Mouse (Mus musculus): ENCODE data around the gene Gm2663.
"Not testable (repeated sequence)": the region's sequence is repeated elsewhere in the genome, so short reads cannot be mapped to it uniquely, and the experiment has no call there.

The Gm2663 gene

GRCm38 (mm10) chr6:40999379-40999778 lies at the start of gene Gm2663:
Gene Gm2663, minus strand, starts transcription at chr6:40999479.
- in situ Hi-C loops (cut with MboI, MseI), result not testable (repeated sequence)

- in situ Hi-C loops (cut with MboI, MseI), result loop anchor here (5.0 to 25.0 kb wide), 5 partner anchors 499 to 1514 kb away; no protein-coding TSS in a partner anchor
These were observed 49.3 kb upstream of the Gm2663 start for GRCm38 (mm10) chr6:41048602-41049001.

GRCm38 (mm10) chr6:41047961-41048360 lies 48.7 kb upstream of the Gm2663 start:
- in situ Hi-C loops (cut with MboI, MseI), result loop anchor here (5.0 to 25.0 kb wide), 5 partner anchors 499 to 1514 kb away; no protein-coding TSS in a partner anchor

GRCm38 (mm10) chr6:41047202-41047601 lies 47.9 kb upstream of the Gm2663 start:
- in situ Hi-C loops (cut with MboI, MseI), result loop anchor here (5.0 to 25.0 kb wide), 5 partner anchors 500 to 1515 kb away; no protein-coding TSS in a partner anchor

- in situ Hi-C loops (cut with MboI, MseI), result loop anchor here (5.0 to 25.0 kb wide), 5 partner anchors 501 to 1516 kb away; no protein-coding TSS in a partner anchor
These were observed 47.3 kb upstream of the Gm2663 start for GRCm38 (mm10) chr6:41046553-41046952.

- in situ Hi-C loops (cut with MboI, MseI), result loop anchor here (5.0 to 25.0 kb wide), 5 partner anchors 503 to 1518 kb away; no protein-coding TSS in a partner anchor
These were observed 45.5 kb upstream of the Gm2663 start for GRCm38 (mm10) chr6:41044753-41045152.

GRCm38 (mm10) chr6:41044314-41044713 lies 45.0 kb upstream of the Gm2663 start:
- in situ Hi-C loops (cut with MboI, MseI), result loop anchor here (25.0 kb wide), 2 partner anchors 1143 to 1518 kb away; no protein-coding TSS in a partner anchor

GRCm38 (mm10) chr6:41035409-41035808 lies 36.1 kb upstream of the Gm2663 start, which contains the start of gene 2210010C04Rik:
Gene 2210010C04Rik, minus strand, starts transcription at chr6:41035509.
- in situ Hi-C loops (cut with MboI, MseI), result loop anchor here (5.0 to 25.0 kb wide), 3 partner anchors 133 to 1527 kb away; partner anchors contain the start of gene Prss58 (in 1 of the 2)

- in situ Hi-C loops (cut with MboI, MseI), result loop anchor here (25.0 kb wide), 2 partner anchors 1154 to 1529 kb away; no protein-coding TSS in a partner anchor
These were observed 33.5 kb upstream of the Gm2663 start for GRCm38 (mm10) chr6:41032802-41033201.

- in situ Hi-C loops (cut with MboI, MseI), result loop anchor here (25.0 kb wide), 2 partner anchors 1155 to 1530 kb away; no protein-coding TSS in a partner anchor
These were observed 33.0 kb upstream of the Gm2663 start for GRCm38 (mm10) chr6:41032231-41032630.

GRCm38 (mm10) chr6:41030821-41031220 lies 31.5 kb upstream of the Gm2663 start:
- in situ Hi-C loops (cut with MboI, MseI), result loop anchor here (25.0 kb wide), 2 partner anchors 1156 to 1531 kb away; no protein-coding TSS in a partner anchor

GRCm38 (mm10) chr6:41027053-41027452 lies 27.8 kb upstream of the Gm2663 start:
- in situ Hi-C loops (cut with MboI, MseI), result loop anchor here (25.0 kb wide), 2 partner anchors 1160 to 1535 kb away; no protein-coding TSS in a partner anchor

- in situ Hi-C loops (cut with MboI, MseI), result loop anchor here (25.0 kb wide), 2 partner anchors 1161 to 1536 kb away; no protein-coding TSS in a partner anchor
These were observed 26.8 kb upstream of the Gm2663 start for GRCm38 (mm10) chr6:41025873-41026650.

- in situ Hi-C loops (cut with MboI, MseI), result no loop called here
These were observed 19.9 kb upstream of the Gm2663 start for GRCm38 (mm10) chr6:41019140-41019539.

- in situ Hi-C loops (cut with MboI, MseI), result no loop called here
These were observed 19.4 kb upstream of the Gm2663 start for GRCm38 (mm10) chr6:41018629-41019028.

GRCm38 (mm10) chr6:41015065-41015464 lies 15.8 kb upstream of the Gm2663 start:
- in situ Hi-C loops (cut with MboI, MseI), result no loop called here

- in situ Hi-C loops (cut with MboI, MseI), result loop anchor here in 1 of 2 experiments (5.0 kb wide), 1 partner anchor 48 kb away; no protein-coding TSS in a partner anchor
These were observed 34.8 kb downstream of the Gm2663 start, which contains the start of gene 1810009J06Rik for GRCm38 (mm10) chr6:40964454-40964853. Gene 1810009J06Rik, plus strand, starts transcription at chr6:40964754.

- in situ Hi-C loops (cut with MboI, MseI), result no loop called here
These were observed 45.6 kb downstream of the Gm2663 start for GRCm38 (mm10) chr6:40953716-40954115.

GRCm38 (mm10) chr6:40951770-40952169 lies 47.5 kb downstream of the Gm2663 start, which contains the start of gene Gm4744:
Gene Gm4744, minus strand, starts transcription at chr6:40951870.
- in situ Hi-C loops (cut with MboI, MseI), result no loop called here

Measured in T-helper 17 cell (primary cell).